Mouse (Mus musculus): Measurements from ENCODE around the gene Oxsm. TPM values are rescaled to one million over a fixed set of nuclear protein-coding genes. Genes with fewer than 3 reads are reported as not detected.
A peak's percentile ranks its signal among the peaks of the same experiment; 100 is the strongest.

Oxsm gene
- 14.8 TPM for polyA plus RNA-seq (2021)

DNA sequence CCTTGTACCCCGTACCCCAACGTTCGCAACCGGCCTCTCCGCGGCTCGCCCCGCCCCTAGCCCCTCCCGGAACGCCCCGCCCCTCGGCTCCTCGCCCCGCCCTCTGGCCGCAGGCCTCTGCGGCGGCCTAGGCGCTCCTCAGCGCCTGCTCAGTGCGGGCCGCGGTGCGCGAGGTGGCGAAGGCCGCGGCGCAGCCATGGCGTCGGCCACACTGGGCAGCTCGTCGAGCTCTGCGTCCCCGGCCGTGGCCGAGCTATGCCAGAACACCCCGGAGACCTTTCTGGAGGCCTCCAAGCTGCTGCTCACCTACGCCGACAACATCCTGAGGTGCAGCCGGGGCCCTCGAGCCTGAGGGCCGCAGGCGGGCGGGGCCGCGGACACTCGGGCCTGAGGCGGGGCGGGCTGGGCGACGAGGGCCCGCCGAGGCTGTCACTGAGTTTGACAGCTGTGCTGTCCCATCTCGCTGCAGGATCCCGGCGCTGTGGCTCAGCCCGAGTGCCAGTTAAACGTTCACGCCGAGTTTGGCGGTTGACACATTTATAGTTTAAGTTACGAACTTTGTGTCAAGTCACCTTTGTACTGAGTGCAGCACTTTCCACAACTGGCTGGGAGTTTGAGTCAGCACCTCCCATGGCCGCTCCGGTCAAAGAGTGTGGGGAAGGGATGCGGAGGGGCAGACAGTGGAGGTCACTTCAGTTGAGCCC, at the start of gene Oxsm, which contains the start of gene Ngly1:
Gene Oxsm (minus strand): TSS at position 638 of the 704 bp plus-strand sequence.
Gene Ngly1 (plus strand): TSS at position 110 of the 704 bp plus-strand sequence.
- DNase-seq (ENCODE audit: low read depth, low spot score) (no peak), ATAC-seq (peak; percentile 95)
- ChIA-PET POLR2A (no interaction called here), CTCF (interaction anchor here (1.4 kb wide), 1 partner anchor 25 kb away, joined by 4 read pairs; no protein-coding TSS in a partner anchor)
- in situ Hi-C loops (cut with MboI; ENCODE audit: low pct_unique_long_range_greater_than_20kb): loop anchor here (10.0 kb wide), 1 partner anchor 265 kb away; no protein-coding TSS in a partner anchor
- no peak for TF ChIP-seq CTCF (IDR thresholded peaks at IDR 0.05)
- H3K27me3 ChIP-seq: no peaks in the 10 kb centered on the region

DNA sequence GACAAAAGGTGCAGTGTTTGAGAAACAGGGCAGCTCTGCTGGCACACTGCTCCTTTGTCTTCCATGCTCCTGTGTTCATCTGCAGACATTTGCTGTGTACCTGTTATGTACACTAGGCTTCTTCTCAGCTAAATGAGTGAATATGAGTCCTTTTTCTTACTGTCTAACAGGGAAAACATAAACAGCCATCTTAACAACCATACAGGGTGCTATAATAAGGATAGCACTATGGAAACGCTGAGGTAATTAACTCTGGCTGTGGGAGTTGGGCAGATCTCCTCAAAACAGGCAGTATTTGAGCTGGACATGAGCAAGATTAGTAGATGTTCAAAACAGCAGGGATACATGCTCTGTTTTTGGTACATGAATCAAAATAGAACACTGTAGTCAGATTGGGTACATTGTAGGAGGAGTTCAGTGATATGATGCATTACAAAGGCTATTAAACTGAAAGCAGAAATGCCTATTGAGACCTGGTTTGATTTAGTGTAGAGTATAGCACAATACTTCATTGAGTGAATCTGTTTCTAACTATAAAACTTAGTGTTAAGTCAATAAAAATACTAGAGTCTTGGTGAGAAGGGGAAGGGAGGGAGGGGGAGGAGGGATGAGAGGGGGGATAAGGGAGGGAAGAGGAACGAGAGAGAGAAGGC, 47.3 kb upstream of the Oxsm start:
- ChIA-PET POLR2A (no interaction called here), CTCF (interaction anchor here (1.2 kb wide), 1 partner anchor 21 kb away, joined by 3 read pairs; no protein-coding TSS in a partner anchor)
- ATAC-seq (no peak), DNase-seq (ENCODE audit: low read depth, low spot score) (no peak)
- TF ChIP-seq CTCF (IDR thresholded peaks at IDR 0.05): no peak
- H3K27me3 ChIP-seq: no peaks in the 10 kb centered on the region
- in situ Hi-C loops (cut with MboI; ENCODE audit: low pct_unique_long_range_greater_than_20kb): no loop called here

DNA sequence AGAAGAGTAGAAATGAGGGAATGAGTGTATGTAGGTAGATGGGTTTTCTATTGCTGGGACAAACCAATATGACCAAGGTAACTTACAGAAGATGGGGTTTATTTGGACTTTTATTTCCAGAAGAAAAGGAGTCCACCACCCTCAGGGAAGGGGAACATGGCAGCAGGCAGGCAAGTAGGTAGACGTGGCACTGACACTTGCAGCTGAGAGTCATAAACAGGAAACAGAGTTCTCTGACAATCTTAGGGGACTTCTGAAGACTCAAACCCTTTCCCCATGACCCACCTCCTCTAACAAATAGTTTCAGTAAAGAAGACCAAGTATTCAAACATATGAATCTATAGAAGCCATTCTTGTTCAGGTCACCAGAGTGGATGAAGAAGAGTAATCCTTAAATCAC, 44.3 kb upstream of the Oxsm start:
- H3K27me3 ChIP-seq: no peaks in the 10 kb centered on the region
- in situ Hi-C loops (cut with MboI; ENCODE audit: low pct_unique_long_range_greater_than_20kb): no loop called here
- TF ChIP-seq CTCF (IDR thresholded peaks at IDR 0.05): no peak
- ChIA-PET POLR2A (no interaction called here), CTCF (interaction anchor here (0.7 kb wide), 1 partner anchor 13 kb away, joined by 3 read pairs; no protein-coding TSS in a partner anchor)
- ATAC-seq: no peak
- DNase-seq (ENCODE audit: low read depth, low spot score): no peak

DNA sequence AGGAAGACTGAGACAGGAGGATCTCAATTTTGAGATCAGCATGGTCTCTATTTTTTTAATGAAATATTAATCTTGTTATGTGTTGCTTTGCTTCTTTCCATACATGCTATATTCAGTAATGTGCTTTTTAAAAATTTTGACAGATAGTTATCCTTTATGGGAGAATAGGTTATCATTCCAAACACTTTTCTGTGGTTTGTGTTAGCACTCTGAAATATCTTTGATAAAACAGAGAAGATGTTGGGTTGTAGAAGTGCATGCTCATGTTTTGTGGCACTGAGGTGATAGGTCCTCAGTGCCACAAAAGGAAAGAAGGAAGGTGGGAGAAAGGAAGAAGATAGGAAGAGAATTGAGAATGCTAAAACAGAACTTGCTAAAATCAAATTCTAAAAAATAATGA, 43.4 kb upstream of the Oxsm start:
- TF ChIP-seq CTCF (IDR thresholded peaks at IDR 0.05): no peak
- CTCF ChIA-PET: interaction anchor here (0.9 kb wide), 2 partner anchors 15 to 19 kb away, joined by 3 read pairs; no protein-coding TSS in a partner anchor
- no peaks in the 10 kb centered on the region for H3K27me3 ChIP-seq
- POLR2A ChIA-PET: no interaction called here
- no peak for DNase-seq (ENCODE audit: low read depth, low spot score)
- no peak for ATAC-seq
- in situ Hi-C loops (cut with MboI; ENCODE audit: low pct_unique_long_range_greater_than_20kb): no loop called here

DNA sequence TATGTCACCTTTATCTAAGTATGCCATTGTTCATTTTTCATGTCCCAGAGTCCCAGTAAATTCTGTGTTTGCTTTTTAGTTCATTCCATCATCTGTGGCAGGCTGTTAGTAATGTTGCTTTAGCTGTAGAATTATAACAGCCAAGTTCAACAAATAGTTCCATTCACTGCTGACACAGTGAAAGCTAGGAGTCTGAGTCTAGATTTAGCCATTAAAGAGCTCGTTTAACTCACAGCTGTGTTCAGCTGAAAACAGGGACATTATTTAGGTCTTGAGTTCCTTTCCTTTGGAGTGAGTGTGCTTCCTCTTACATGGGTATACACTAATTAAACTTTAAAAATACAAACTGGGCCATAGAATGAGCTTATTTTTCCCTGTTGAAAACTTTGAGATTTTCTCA, 42.8 kb upstream of the Oxsm start:
- H3K27me3 ChIP-seq: no peaks in the 10 kb centered on the region
- ChIA-PET CTCF (interaction anchor here (0.9 kb wide), 2 partner anchors 15 to 20 kb away, joined by 3 read pairs; no protein-coding TSS in a partner anchor), POLR2A (no interaction called here)
- ATAC-seq: no peak
- TF ChIP-seq CTCF (IDR thresholded peaks at IDR 0.05): no peak
- no peak for DNase-seq (ENCODE audit: low read depth, low spot score)
- in situ Hi-C loops (cut with MboI; ENCODE audit: low pct_unique_long_range_greater_than_20kb): no loop called here

DNA sequence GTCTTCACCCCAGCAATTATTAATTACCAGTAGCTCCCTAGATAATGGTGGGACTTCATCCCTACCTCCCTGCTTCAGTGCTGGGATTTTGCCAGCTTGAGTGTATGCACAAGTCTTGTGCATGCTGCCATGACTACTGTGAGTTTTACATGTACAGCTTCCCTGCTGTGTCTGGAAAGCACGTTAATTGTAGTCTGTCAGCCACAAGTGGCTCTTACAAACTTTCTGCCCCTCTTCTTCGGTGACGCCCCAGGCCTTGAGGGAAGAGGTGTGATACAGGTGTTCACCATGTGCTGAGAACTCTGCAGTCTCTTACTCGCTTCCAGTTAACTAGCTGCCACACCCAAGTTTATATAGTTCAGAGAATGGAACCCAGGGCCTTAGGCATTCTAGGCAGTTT, 34.4 kb upstream of the Oxsm start:
- in situ Hi-C loops (cut with MboI; ENCODE audit: low pct_unique_long_range_greater_than_20kb): no loop called here

DNA sequence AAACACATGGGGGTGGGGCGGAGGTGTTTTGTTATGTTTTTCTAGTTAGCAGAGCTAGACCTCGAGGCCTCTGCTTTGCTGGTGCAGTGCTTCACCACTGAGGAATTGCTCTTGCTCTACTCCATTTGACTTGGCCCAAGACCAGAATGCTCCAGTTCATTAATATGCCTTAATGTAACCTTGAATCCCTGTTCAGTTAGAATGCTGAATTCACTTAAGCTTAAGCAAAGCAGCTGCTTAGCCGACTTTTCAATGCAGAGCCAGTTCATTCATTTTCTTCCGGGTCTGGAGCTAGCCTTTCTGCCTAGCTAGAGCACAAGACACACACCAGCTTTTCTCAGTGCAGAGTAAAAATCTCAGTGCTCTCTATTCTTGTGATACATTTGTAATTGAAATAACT, 29.6 kb upstream of the Oxsm start:
- H3K27me3 ChIP-seq: no peaks in the 10 kb centered on the region
- DNase-seq (ENCODE audit: low read depth, low spot score) (no peak), ATAC-seq (no peak)
- TF ChIP-seq CTCF (IDR thresholded peaks at IDR 0.05): no peak
- POLR2A ChIA-PET: no interaction called here
- in situ Hi-C loops (cut with MboI; ENCODE audit: low pct_unique_long_range_greater_than_20kb): no loop called here
- CTCF ChIA-PET: interaction anchor here (0.6 kb wide), 1 partner anchor 37 kb away, joined by 3 read pairs; no protein-coding TSS in a partner anchor

More for the DNA sequence above, 34.4 kb upstream of the Oxsm start:
- POLR2A ChIA-PET: no interaction called here
- CTCF ChIA-PET: interaction anchor here (0.8 kb wide), 1 partner anchor 40 kb away, joined by 3 read pairs; no protein-coding TSS in a partner anchor
- TF ChIP-seq CTCF (IDR thresholded peaks at IDR 0.05): no peak
- no peaks in the 10 kb centered on the region for H3K27me3 ChIP-seq
- DNase-seq (ENCODE audit: low read depth, low spot score) (no peak), ATAC-seq (no peak)

DNA sequence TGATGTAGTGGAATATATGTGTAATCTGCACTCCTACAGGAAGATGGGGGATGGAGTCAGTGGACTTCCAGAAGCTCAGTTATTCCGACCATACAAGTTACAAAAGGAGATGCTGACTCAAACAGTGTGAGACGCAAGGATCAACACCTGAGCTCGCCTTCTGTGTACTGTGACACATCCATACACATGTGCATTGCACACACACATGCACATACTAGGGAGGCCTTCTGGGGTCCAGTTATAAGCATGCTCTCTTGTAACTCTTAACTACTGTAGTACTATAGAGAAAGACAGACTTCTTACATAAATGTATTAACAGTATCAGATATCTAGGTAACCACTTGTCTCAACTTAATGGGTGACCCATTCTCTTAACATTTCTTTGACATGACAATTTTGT, 24.1 kb upstream of the Oxsm start:
- ATAC-seq (no peak), DNase-seq (ENCODE audit: low read depth, low spot score) (no peak)
- in situ Hi-C loops (cut with MboI; ENCODE audit: low pct_unique_long_range_greater_than_20kb): loop anchor here (25.0 kb wide), 1 partner anchor 1939 kb away; no protein-coding TSS in a partner anchor
- no peaks in the 10 kb centered on the region for H3K27me3 ChIP-seq
- ChIA-PET CTCF (interaction anchor here (1.1 kb wide), 1 partner anchor 24 kb away, joined by 4 read pairs; the partner anchor contains the start of gene Oxsm), POLR2A (interaction anchor here (1.0 kb wide), 1 partner anchor 90 kb away, joined by 3 read pairs; no protein-coding TSS in a partner anchor)
- no peak for TF ChIP-seq CTCF (IDR thresholded peaks at IDR 0.05)

DNA sequence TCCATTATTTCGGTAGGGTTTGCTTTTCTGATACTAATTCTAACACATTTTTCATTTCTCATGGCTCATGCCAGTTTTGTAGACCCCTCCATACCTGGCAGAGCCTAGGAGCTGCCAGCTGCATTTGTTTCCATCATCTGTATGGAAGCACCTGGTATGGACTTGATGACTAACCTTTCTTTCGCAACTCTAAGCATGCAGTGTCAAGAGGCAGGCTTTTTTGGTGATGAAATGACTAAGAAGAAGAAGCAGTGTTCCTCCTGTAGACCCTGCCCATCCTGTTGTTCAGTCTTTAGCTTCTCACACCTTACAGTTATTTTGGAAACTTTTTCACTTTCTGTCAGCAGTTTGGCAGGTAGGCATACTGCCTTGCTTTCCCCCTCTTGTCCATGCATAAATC, 20.2 kb upstream of the Oxsm start:
- ATAC-seq (no peak), DNase-seq (ENCODE audit: low read depth, low spot score) (no peak)
- in situ Hi-C loops (cut with MboI; ENCODE audit: low pct_unique_long_range_greater_than_20kb): loop anchor here (25.0 kb wide), 1 partner anchor 1943 kb away; no protein-coding TSS in a partner anchor
- CTCF ChIA-PET: interaction anchor here (1.5 kb wide), 1 partner anchor 11 kb away, joined by 3 read pairs; no protein-coding TSS in a partner anchor
- TF ChIP-seq CTCF (IDR thresholded peaks at IDR 0.05): no peak
- H3K27me3 ChIP-seq: no peaks in the 10 kb centered on the region
- POLR2A ChIA-PET: no interaction called here

DNA sequence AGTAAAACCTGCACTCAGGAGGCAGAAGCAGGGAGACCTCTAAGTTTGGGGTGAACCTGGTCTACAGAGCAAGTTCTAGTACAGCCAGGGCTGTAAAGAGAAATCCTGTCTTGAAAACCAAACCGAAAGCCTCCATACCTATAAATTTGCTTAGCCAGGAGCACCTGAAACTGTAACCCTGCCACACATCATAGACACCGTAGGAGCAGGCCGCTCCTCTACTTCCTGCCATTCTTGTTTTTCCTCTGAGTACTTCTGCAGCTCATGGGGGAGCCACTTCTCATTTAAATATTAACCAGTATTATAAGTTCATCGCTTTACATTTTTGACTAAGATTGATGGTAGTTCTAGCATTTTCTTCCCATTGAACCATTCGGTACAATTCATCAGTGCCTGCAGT, 17.4 kb upstream of the Oxsm start:
- in situ Hi-C loops (cut with MboI; ENCODE audit: low pct_unique_long_range_greater_than_20kb): loop anchor here (25.0 kb wide), 1 partner anchor 1945 kb away; no protein-coding TSS in a partner anchor
- ChIA-PET POLR2A (no interaction called here), CTCF (no interaction called here)
- DNase-seq (ENCODE audit: low read depth, low spot score) (no peak), ATAC-seq (no peak)
- no peak for TF ChIP-seq CTCF (IDR thresholded peaks at IDR 0.05)
- H3K27me3 ChIP-seq: no peaks in the 10 kb centered on the region

All from Patski (cell line).